In genomic region chr5:136917613-136918242, GRCm38 (mm10) we compare ENCODE assay signal across 22 mouse cellular contexts. TPM values are rescaled to one million over a fixed set of nuclear protein-coding genes. Genes with fewer than 3 reads are reported as not detected.
A peak's percentile ranks its signal among the peaks of the same experiment; 100 is the strongest.
DNase-seq lines count a peak whose midpoint lies in the region; ATAC-seq and TF ChIP-seq lines count a peak whose summit lies in the region.
"Had no signal": no experiment of that assay in that cellular context is flagged by ENCODE, and none has a peak within 500 bp of the region (broad histone marks: within the 10 kb centered on the region; RNA-seq: fewer than 3 reads in every experiment).

No protein-coding gene starts in this region.

- H3K27me3 ChIP-seq in heart, adult 2 months (ENCODE audit: control insufficient read depth, insufficient read depth, low read length), result no peaks in the 10 kb centered on the region
- no peaks in the 10 kb centered on the region for H3K27me3 ChIP-seq in midbrain, embryonic 11.5 days (ENCODE audit: control insufficient read depth, insufficient read depth, low read length)
- H3K27me3 ChIP-seq in midbrain, embryonic 10.5 days (ENCODE audit: low read depth, poor library complexity, severe bottlenecking), result no peaks in the 10 kb centered on the region
- H3K27me3 ChIP-seq in testis, adult 2 months (ENCODE audit: control insufficient read depth, insufficient read depth, low read length), result no peaks in the 10 kb centered on the region
- H3K27me3 ChIP-seq: Patski had no signal

- DNase-seq in heart, adult 11 months, result peak; percentile 79
- DNase-seq in heart, adult 2 months, result no peak
- peak; percentile 83 for DNase-seq in midbrain, embryonic 11.5 days (ENCODE audit: low spot score, missing footprints)
- no peak for DNase-seq in midbrain, embryonic 10.5 days (ENCODE audit: low spot score)
- DNase-seq in testis, postnatal 14 days (ENCODE audit: low spot score), result no peak
- peak; percentile 26 for DNase-seq in A20 (ENCODE audit: low read depth, low spot score)
- DNase-seq in spleen, postnatal 36 days (ENCODE audit: low spot score in 2 of 2), result no peak
- DNase-seq: adrenal gland, adult 2 months; adrenal gland, adult 8-10 months; adrenal gland, postnatal 10 days; adrenal gland, postnatal 14 days; adrenal gland, postnatal 25 days; adrenal gland, postnatal 36 days; B cell, adult 2 months; cerebellum, adult 11 months; cerebellum, adult 11-12 months; cerebellum, adult 18-20 months had no signal

- H3K79me2 ChIP-seq in heart, adult 2 months (replicated peaks; ENCODE audit: control insufficient read depth, insufficient read depth, low read length), result no peaks in the 10 kb centered on the region

- H3K9me3 ChIP-seq in midbrain, embryonic 11.5 days (ENCODE audit: control insufficient read depth, low read length), result no peaks in the 10 kb centered on the region
- H3K9me3 ChIP-seq in midbrain, embryonic 10.5 days (replicated peaks), result no peaks in the 10 kb centered on the region

- WGBS in heart, adult 2 months, result 96% methylated on average over 8 of the region's 8 CpGs
- 95% methylated on average over 8 of the region's 8 CpGs for WGBS in midbrain, embryonic 11.5 days
- WGBS in midbrain, embryonic 10.5 days, result 95% methylated on average over 8 of the region's 8 CpGs

- TF ChIP-seq POLR2A in heart, adult 2 months (IDR thresholded peaks at IDR 0.05; ENCODE audit: insufficient read depth, low read depth, low read length), result no peak
- TF ChIP-seq POLR2A in testis, adult 2 months (IDR thresholded peaks at IDR 0.05; ENCODE audit: control insufficient read depth, low read depth, low read length), result no peak

- no peaks in the 10 kb centered on the region for H3K4me1 ChIP-seq in heart, adult 2 months (ENCODE audit: control insufficient read depth, insufficient read depth, low read length)
- peaks cover 5% of the 10 kb centered on the region for H3K4me1 ChIP-seq in midbrain, embryonic 11.5 days (ENCODE audit: control insufficient read depth, insufficient read depth, low read length)
- H3K4me1 ChIP-seq in midbrain, embryonic 10.5 days, result peaks cover 8% of the 10 kb centered on the region
- H3K4me1 ChIP-seq in testis, adult 2 months (ENCODE audit: control insufficient read depth, insufficient read depth, low read length), result peaks cover 6% of the 10 kb centered on the region

- intact Hi-C loops in heart, adult 2 months (cut with DNase I), result no loop called here

- H3K4me3 ChIP-seq in heart, adult 2 months, result no peak overlapping the region
- no peak overlapping the region for H3K4me3 ChIP-seq in midbrain, embryonic 11.5 days (ENCODE audit: low read depth, low read length)
- no peak overlapping the region for H3K4me3 ChIP-seq in midbrain, embryonic 10.5 days
- peak overlapping the region; percentile 73 for H3K4me3 ChIP-seq in testis, adult 2 months (ENCODE audit: control insufficient read depth, low read depth, low read length)

- ATAC-seq in midbrain, embryonic 11.5 days (ENCODE audit: low FRiP score), result no peak

- TF ChIP-seq CTCF in heart, adult 2 months (IDR thresholded peaks at IDR 0.05), result no peak
- TF ChIP-seq CTCF in testis, adult 2 months (IDR thresholded peaks at IDR 0.05; ENCODE audit: control insufficient read depth, insufficient read depth, insufficient replicate concordance, low read depth, low read length), result no peak

- H3K27ac ChIP-seq in heart, adult 2 months, result no peak overlapping the region
- H3K27ac ChIP-seq in midbrain, embryonic 11.5 days (ENCODE audit: low read depth, low read length), result no peak overlapping the region
- no peak overlapping the region for H3K27ac ChIP-seq in midbrain, embryonic 10.5 days (replicated peaks)
- peak overlapping the region; percentile 16; the same call in 1 of the 2 replicates for H3K27ac ChIP-seq in testis, adult 2 months (ENCODE audit: control insufficient read depth, insufficient read depth, low read depth, low read length)

- no peak for TF ChIP-seq EP300 in heart, adult 2 months (IDR thresholded peaks at IDR 0.05; ENCODE audit: insufficient read depth, low read depth, low read length)

- H3K36me3 ChIP-seq in heart, adult 2 months (ENCODE audit: control insufficient read depth, insufficient read depth, low read length), result no peaks in the 10 kb centered on the region
- peaks cover 4% of the 10 kb centered on the region for H3K36me3 ChIP-seq in midbrain, embryonic 11.5 days (ENCODE audit: control insufficient read depth, insufficient read depth, low read length)
- peaks cover 20% of the 10 kb centered on the region for H3K36me3 ChIP-seq in midbrain, embryonic 10.5 days
- peaks cover 8% of the 10 kb centered on the region for H3K36me3 ChIP-seq in testis, adult 2 months (ENCODE audit: control insufficient read depth, insufficient read depth, low read length)

- no peak overlapping the region for H3K4me2 ChIP-seq in midbrain, embryonic 11.5 days

- no peak overlapping the region for H3K9ac ChIP-seq in heart, adult 2 months (ENCODE audit: low read depth, low read length)
- H3K9ac ChIP-seq in midbrain, embryonic 11.5 days (ENCODE audit: low read length), result no peak overlapping the region

RNA-seq across cellular contexts. Expression of gene Ift22, which starts 9.8 kb away (rescaled TPM):
- 10 to 100 TPM in 1 of 2 experiments, 1 to 10 TPM in 1; 8.7 to 10.9 TPM for total RNA-seq in heart, adult 2 months (2021)
- 7.2 and 7.8 TPM in 2 replicates for polyA plus RNA-seq in heart, adult 2 months (2012; rRNA removed)
- polyA plus RNA-seq in midbrain, embryonic 11.5 days (2014; fragmentation: Nextera tagmentation; extraction: Ambion mirVana), result 111 and 114 TPM in 2 replicates
- 104 and 114 TPM in 2 replicates for polyA plus RNA-seq in midbrain, embryonic 10.5 days (2016; fragmentation: Nextera tagmentation; extraction: Ambion mirVana)
- 133 TPM in 2 replicates for polyA plus RNA-seq in testis, adult 2 months (2012; rRNA removed)

RNA-seq across cellular contexts. Expression of gene Col26a1, which starts 34.7 kb away (rescaled TPM):
- total RNA-seq in heart, adult 2 months (2021), result under 1 TPM; 0.26 to 0.32 TPM
- 0.61 and 1.3 TPM in 2 replicates for polyA plus RNA-seq in heart, adult 2 months (2012; rRNA removed)
- 18.8 and 21.9 TPM in 2 replicates for polyA plus RNA-seq in midbrain, embryonic 11.5 days (2014; fragmentation: Nextera tagmentation; extraction: Ambion mirVana)
- polyA plus RNA-seq in midbrain, embryonic 10.5 days (2016; fragmentation: Nextera tagmentation; extraction: Ambion mirVana), result 38.0 and 44.3 TPM in 2 replicates
- 134 and 135 TPM in 2 replicates for polyA plus RNA-seq in testis, adult 2 months (2012; rRNA removed)
- total RNA-seq: adrenal gland, adult 2 months; MEL had no signal
- polyA plus RNA-seq: activated CD4-positive, CD25-positive, alpha-beta regulatory T cell, adult 4 months; G1E had no signal

RNA-seq across cellular contexts. Expression of gene Fis1, which starts 35.3 kb away (rescaled TPM):
- total RNA-seq in heart, adult 2 months (2021), result 100 to 1,000 TPM; 176 to 197 TPM
- polyA plus RNA-seq in heart, adult 2 months (2012; rRNA removed), result 150 and 152 TPM in 2 replicates
- polyA plus RNA-seq in midbrain, embryonic 11.5 days (2014; fragmentation: Nextera tagmentation; extraction: Ambion mirVana), result 320 and 332 TPM in 2 replicates
- polyA plus RNA-seq in midbrain, embryonic 10.5 days (2016; fragmentation: Nextera tagmentation; extraction: Ambion mirVana), result 271 and 306 TPM in 2 replicates
- 71.3 and 76.5 TPM in 2 replicates for polyA plus RNA-seq in testis, adult 2 months (2012; rRNA removed)

RNA-seq across cellular contexts. Expression of gene Cldn15, which starts 48.7 kb away (rescaled TPM):
- total RNA-seq in heart, adult 2 months (2021), result 1 to 10 TPM; 7.3 to 8.7 TPM
- 13.3 and 15.1 TPM in 2 replicates for polyA plus RNA-seq in heart, adult 2 months (2012; rRNA removed)
- polyA plus RNA-seq in midbrain, embryonic 11.5 days (2014; fragmentation: Nextera tagmentation; extraction: Ambion mirVana), result 0.22 and 0.26 TPM in 2 replicates
- 0.15 and 0.55 TPM in 2 replicates for polyA plus RNA-seq in midbrain, embryonic 10.5 days (2016; fragmentation: Nextera tagmentation; extraction: Ambion mirVana)
- polyA plus RNA-seq in testis, adult 2 months (2012; rRNA removed), result 0.25 and 0.58 TPM in 2 replicates
- polyA plus RNA-seq: activated CD4-positive, CD25-positive, alpha-beta regulatory T cell, adult 4 months had no signal

Comparison
In these comparisons a context has a peak if more than half of its experiments do, and no peak if none do; other contexts are left out.
1. DNase-seq: peak in heart, adult 11 months (single experiment), midbrain, embryonic 11.5 days (single experiment) and A20 (single experiment); none in heart, adult 2 months (0 of 2), midbrain, embryonic 10.5 days (single experiment), testis, postnatal 14 days (single experiment) and spleen, postnatal 36 days (0 of 2).
2. RNA of gene Ift22, which starts 9.8 kb away (polyA plus RNA-seq): 133 TPM in testis, adult 2 months, 111 to 114 TPM in midbrain, embryonic 11.5 days and 104 to 114 TPM in midbrain, embryonic 10.5 days; 7.2 to 7.8 TPM in heart, adult 2 months; every median in the first group is over 10 times any median in the second.